Mouse (Mus musculus) left cerebral cortex, adult 6 months (tissue): ENCODE data around the gene Olfr1109. TPM values are rescaled to one million over a fixed set of nuclear protein-coding genes. Genes with fewer than 3 reads are reported as not detected.

ENCODE experiments used
- long read RNA-seq, 2 experiments: library from polyadenylated mRNA; unstranded; transcript quantifications; one replicate each; pipeline ENCODE4 v2.0.0; 2019 to 2020
- polyA plus RNA-seq: library from polyadenylated mRNA; unstranded; fragments of <200 nt; fragmentation: Nextera tagmentation; gene quantifications from 2 replicates; pipeline ENCODE4 v1.2.3, GENCODE M21; 2021

Olfr1109 gene
- polyA plus RNA-seq, result not detected in 2 replicates
- long read RNA-seq, experiment 1, result 0 reads
- long read RNA-seq, experiment 2, result 0 reads

GRCm38 (mm10) chr2:87095908-87096307, at the start of gene Olfr1109:
Olfr1109 (minus strand) TSS chr2:87096008.

GRCm38 (mm10) chr2:87140200-87140599, 44.4 kb upstream of the Olfr1109 start, which contains the start of gene Olfr1110:
Olfr1110 (minus strand) TSS chr2:87140300.

GRCm38 (mm10) chr2:87114467-87114866, 18.7 kb upstream of the Olfr1109 start, which contains the start of gene Olfr259:
Olfr259 (minus strand) TSS chr2:87114567.

GRCm38 (mm10) chr2:87075717-87076116, 20.1 kb downstream of the Olfr1109 start, which contains the start of gene Olfr1107:
Olfr1107 (minus strand) TSS chr2:87075817.

GRCm38 (mm10) chr2:87052173-87052572, 43.6 kb downstream of the Olfr1109 start, which contains the start of gene Olfr1106:
Olfr1106 (minus strand) TSS chr2:87052273.

Other genes starting within 250 kb of the Olfr1109 start
- not detected in 2 replicates for gene Olfr1095, start 244.3 kb downstream of the Olfr1109 start, polyA plus RNA-seq
- gene Gm13723, start 221.2 kb downstream of the Olfr1109 start, polyA plus RNA-seq, result not detected in 2 replicates
- gene Olfr1097, start 203.8 kb downstream of the Olfr1109 start, polyA plus RNA-seq, result not detected in 2 replicates
- gene Olfr1098, start 171.5 kb downstream of the Olfr1109 start, polyA plus RNA-seq, result not detected in 2 replicates
- gene Olfr1099, start 135.3 kb downstream of the Olfr1109 start, polyA plus RNA-seq, result not detected in 2 replicates
- not detected in 2 replicates for gene Olfr1100, start 116.1 kb downstream of the Olfr1109 start, polyA plus RNA-seq
- not detected in 2 replicates for gene Olfr1101, start 104.8 kb downstream of the Olfr1109 start, polyA plus RNA-seq
- gene Olfr1102, start 97.6 kb downstream of the Olfr1109 start, polyA plus RNA-seq, result not detected in 2 replicates
- gene Olfr1104, start 68.9 kb downstream of the Olfr1109 start, polyA plus RNA-seq, result not detected in 2 replicates
- not detected in 2 replicates for gene Olfr1105, start 59.5 kb downstream of the Olfr1109 start, polyA plus RNA-seq
- gene Olfr1106, start 43.7 kb downstream of the Olfr1109 start, polyA plus RNA-seq, result not detected in 2 replicates
- not detected in 2 replicates for gene Olfr1107, start 20.2 kb downstream of the Olfr1109 start, polyA plus RNA-seq
- gene Olfr259, start 18.6 kb upstream of the Olfr1109 start, polyA plus RNA-seq, result not detected in 2 replicates
- gene Olfr1110, start 44.3 kb upstream of the Olfr1109 start, polyA plus RNA-seq, result not detected in 2 replicates
- gene Olfr1111, start 56.6 kb upstream of the Olfr1109 start, polyA plus RNA-seq, result not detected in 2 replicates
- not detected in 2 replicates for gene Olfr1112, start 91.8 kb upstream of the Olfr1109 start, polyA plus RNA-seq
- not detected in 2 replicates for gene Olfr1113, start 113.0 kb upstream of the Olfr1109 start, polyA plus RNA-seq
- not detected in 2 replicates for gene Olfr1115, start 152.0 kb upstream of the Olfr1109 start, polyA plus RNA-seq
- gene Olfr1116, start 171.5 kb upstream of the Olfr1109 start, polyA plus RNA-seq, result not detected in 2 replicates
- not detected in 2 replicates for gene Olfr1118, start 211.6 kb upstream of the Olfr1109 start, polyA plus RNA-seq